Mouse (Mus musculus) thymus, adult 2 months (tissue): ENCODE measurements around the gene Fam102b.

Source experiments
- CTCF ChIP-seq: fragments of 200-500 bp; IDR thresholded peaks from 2 replicates; pipeline ENCODE4 v1.5.1; 2012; ENCODE audit warnings: mild to moderate bottlenecking, control low read depth, low read length, moderate library complexity, borderline replicate concordance; ENCODE audit not compliant: control insufficient read depth, poor library complexity, insufficient read depth; ENCODE audit errors: extremely low read depth
- POLR2A ChIP-seq: fragments of 200-500 bp; IDR thresholded peaks from 2 replicates; pipeline ENCODE4 v1.6.1; 2012; ENCODE audit warnings: mild to moderate bottlenecking, low read length, control low read depth, moderate library complexity; ENCODE audit not compliant: control insufficient read depth, poor library complexity, insufficient read depth; ENCODE audit errors: extremely low read depth

DNA sequence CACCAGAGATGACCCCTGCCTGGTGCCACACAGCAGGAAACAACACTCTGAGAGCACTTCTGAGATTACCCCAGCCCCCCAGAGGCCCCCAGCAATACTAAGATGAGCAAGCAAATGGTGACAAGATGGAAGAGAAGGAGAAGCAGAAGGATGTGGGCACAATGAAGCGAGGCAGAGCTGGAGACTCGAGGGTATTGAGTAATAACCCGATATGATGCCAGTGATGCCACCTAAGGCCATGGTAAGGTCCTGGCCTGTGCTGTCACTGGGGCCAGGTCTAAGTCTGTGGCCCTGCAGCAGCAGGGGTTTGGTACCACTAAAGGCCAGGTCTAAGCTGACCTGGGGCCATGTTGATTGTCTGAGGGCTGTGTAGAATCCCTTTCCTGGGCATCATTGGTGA is 19.0 kb upstream of the Fam102b start:
- TF ChIP-seq POLR2A (no peak), CTCF (no peak)
